Comparison of ENCODE assay signal across 13 mouse cellular contexts in genomic region chr8:121792159-121792558, GRCm38 (mm10). TPM values are rescaled to one million over a fixed set of nuclear protein-coding genes. Genes with fewer than 3 reads are reported as not detected.
DNase-seq lines count a peak whose midpoint lies in the region; ATAC-seq and TF ChIP-seq lines count a peak whose summit lies in the region.
"Had no signal": no experiment of that assay in that cellular context is flagged by ENCODE, and none has a peak within 500 bp of the region (broad histone marks: within the 10 kb centered on the region; RNA-seq: fewer than 3 reads in every experiment).

No protein-coding gene starts in this region.

- no peak for TF ChIP-seq EP300 in heart, postnatal 0 days (IDR thresholded peaks at IDR 0.05; ENCODE audit: low read depth)
- TF ChIP-seq EP300 in lung, postnatal 0 days (IDR thresholded peaks at IDR 0.05) = no peak

- peaks cover 58% of the 10 kb centered on the region for H3K4me1 ChIP-seq in heart, embryonic 10.5 days
- 0 out of 2 replicates have a peak, but pooled peaks cover 3% of the 10 kb centered on the region for H3K4me1 ChIP-seq in heart, postnatal 0 days (ENCODE audit: control insufficient read depth, insufficient read depth)
- H3K4me1 ChIP-seq in lung, postnatal 0 days (ENCODE audit: insufficient read depth, low read depth, low read length) = peaks cover 7% of the 10 kb centered on the region; the same call in 1 of the 2 replicates

- intact Hi-C loops in heart, postnatal 36 days (cut with DNase I) = no loop called here

- H3K4me3 ChIP-seq in heart, embryonic 10.5 days = no peak overlapping the region
- no peak overlapping the region for H3K4me3 ChIP-seq in heart, postnatal 0 days (ENCODE audit: low read depth, low read length)
- no peak overlapping the region for H3K4me3 ChIP-seq in lung, postnatal 0 days (ENCODE audit: low read depth, low read length)

- H3K4me2 ChIP-seq in heart, postnatal 0 days (ENCODE audit: low read depth, low read length) = no peak overlapping the region
- H3K4me2 ChIP-seq in lung, postnatal 0 days (replicated peaks; ENCODE audit: low read depth, low read length) = no peak overlapping the region

- H3K9me3 ChIP-seq in heart, embryonic 10.5 days = no peaks in the 10 kb centered on the region
- no peaks in the 10 kb centered on the region for H3K9me3 ChIP-seq in heart, postnatal 0 days (replicated peaks; ENCODE audit: control insufficient read depth, low read length)
- no peaks in the 10 kb centered on the region for H3K9me3 ChIP-seq in lung, postnatal 0 days (ENCODE audit: low read length)

- 82% methylated on average over 7 of the region's 7 CpGs for WGBS in heart, embryonic 10.5 days
- WGBS in heart, postnatal 0 days = 60% methylated on average over 7 of the region's 7 CpGs
- WGBS in lung, postnatal 0 days = 32% methylated on average over 7 of the region's 7 CpGs

- no peak for TF ChIP-seq CTCF in heart, postnatal 0 days (IDR thresholded peaks at IDR 0.05; ENCODE audit: low read depth)
- TF ChIP-seq CTCF in lung, postnatal 0 days (IDR thresholded peaks at IDR 0.05) = no peak

- H3K27ac ChIP-seq in heart, embryonic 10.5 days = peak overlapping the region; percentile 43
- peak overlapping the region; percentile 32; the same call in 1 of the 2 replicates for H3K27ac ChIP-seq in heart, postnatal 0 days (ENCODE audit: low read depth)
- H3K27ac ChIP-seq in lung, postnatal 0 days (ENCODE audit: low read length) = peak overlapping the region; percentile 75

- ATAC-seq in heart, postnatal 0 days (ENCODE audit: insufficient read depth, low read depth) = no peak
- ATAC-seq in lung, postnatal 0 days = peak; percentile 78
- ATAC-seq in activated CD4-positive, CD25-positive, alpha-beta regulatory T cell, adult 4 months = no peak

- H3K27me3 ChIP-seq in heart, embryonic 10.5 days (ENCODE audit: insufficient read depth, poor library complexity, severe bottlenecking) = no peaks in the 10 kb centered on the region
- no peaks in the 10 kb centered on the region for H3K27me3 ChIP-seq in heart, postnatal 0 days (ENCODE audit: control insufficient read depth, insufficient read depth, low read length)
- H3K27me3 ChIP-seq in lung, postnatal 0 days (replicated peaks; ENCODE audit: insufficient read depth, low read length) = no peaks in the 10 kb centered on the region

- no peak overlapping the region for H3K9ac ChIP-seq in heart, postnatal 0 days (replicated peaks; ENCODE audit: low read depth, low read length)
- H3K9ac ChIP-seq in lung, postnatal 0 days (replicated peaks; ENCODE audit: low read depth) = no peak overlapping the region

- H3K36me3 ChIP-seq in heart, embryonic 10.5 days = peaks cover 28% of the 10 kb centered on the region
- H3K36me3 ChIP-seq in heart, postnatal 0 days (replicated peaks; ENCODE audit: control insufficient read depth, insufficient read depth, low read length) = peaks cover 16% of the 10 kb centered on the region; the same call in 1 of the 2 replicates
- H3K36me3 ChIP-seq in lung, postnatal 0 days (ENCODE audit: insufficient read depth, low read length) = no peaks in the 10 kb centered on the region

- DNase-seq in heart, embryonic 10.5 days (ENCODE audit: low spot score) = no peak
- no peak for DNase-seq in heart, postnatal 36 days
- peak; percentile 92 for DNase-seq in 416B (ENCODE audit: low read depth)
- peak; percentile 36 for DNase-seq in heart, postnatal 0 days (ENCODE audit: low spot score)
- DNase-seq in lung, postnatal 0 days (ENCODE audit: low spot score) = peak; percentile 78
- no peak for DNase-seq in B cell, adult 2 months
- DNase-seq in embryo, embryonic 10.5 days (ENCODE audit: low spot score) = no peak
- DNase-seq: adrenal gland, postnatal 36 days; cerebellum, postnatal 36 days; gastrocnemius, postnatal 25 days; kidney, adult 11 months; retina, postnatal 1 day had no signal

RNA-seq across cellular contexts. Expression of gene Klhdc4, which starts 37.2 kb away (rescaled TPM):
- 44.3 and 54.4 TPM in 2 replicates for polyA plus RNA-seq in heart, embryonic 10.5 days (2016; fragmentation: Nextera tagmentation; extraction: Ambion mirVana)
- total RNA-seq in heart, postnatal 36 days (2021) = 10 to 100 TPM; 12.2 to 12.3 TPM
- total RNA-seq in heart, postnatal 0 days (2014; rRNA removed; ENCODE audit: low replicate concordance) = 9.4 and 16.0 TPM in 2 replicates
- polyA plus RNA-seq in heart, postnatal 0 days (2015; fragmentation: Nextera tagmentation; extraction: Ambion mirVana) = 13.1 and 13.9 TPM in 2 replicates
- 22.9 and 28.4 TPM in 2 replicates for polyA plus RNA-seq in lung, postnatal 0 days (2015; fragmentation: Nextera tagmentation; extraction: Ambion mirVana)
- 10 to 100 TPM; 17.7 to 18.6 TPM for polyA plus RNA-seq in activated CD4-positive, CD25-positive, alpha-beta regulatory T cell, adult 4 months (2017; shearing (Covaris generic))

Comparison
In these comparisons a context has a peak if more than half of its experiments do, and no peak if none do; other contexts are left out.
1. DNase-seq: peak in 416B (single experiment), heart, postnatal 0 days (single experiment) and lung, postnatal 0 days (single experiment); none in heart, embryonic 10.5 days (single experiment), heart, postnatal 36 days (0 of 2), B cell, adult 2 months (0 of 2) and embryo, embryonic 10.5 days (single experiment).
2. Peak in every context shown above with its lines, with median percentiles within 50 percentile points of each other: H3K27ac ChIP-seq.